Mouse (Mus musculus) intestine, postnatal 0 days (tissue): Measurements from ENCODE around the gene Med18. TPM values are rescaled to one million over a fixed set of nuclear protein-coding genes. Genes with fewer than 3 reads are reported as not detected.
A peak's percentile ranks its signal among the peaks of the same experiment; 100 is the strongest.

Experiments used
- ATAC-seq: fragments of 200-750 bp; cut with Nextera tagmentation; 2 replicates; pipeline ENCODE4 v1.8.0; 2017; ENCODE audit warnings: mild to moderate bottlenecking, moderate TSS enrichment, moderate library complexity
- H3K27ac ChIP-seq: fragments of 300-500 bp; sonication (generic); 2 replicates; pipeline ENCODE4 v1.5.1; 2014; ENCODE audit warnings: mild to moderate bottlenecking, low read depth, low read length, moderate library complexity
- H3K27me3 ChIP-seq: fragments of 300-500 bp; sonication (generic); replicated peaks from 2 replicates; pipeline ENCODE4 v1.6.1; 2014; ENCODE audit warnings: low read length, mixed read lengths; ENCODE audit not compliant: control insufficient read depth, insufficient read depth
- H3K36me3 ChIP-seq: fragments of 300-500 bp; sonication (generic); 2 replicates; pipeline ENCODE4 v1.6.1; 2014; ENCODE audit warnings: mild to moderate bottlenecking, moderate library complexity; ENCODE audit not compliant: control insufficient read depth, insufficient read depth
- H3K4me1 ChIP-seq: fragments of 300-500 bp; sonication (generic); replicated peaks from 2 replicates; pipeline ENCODE4 v1.6.1; 2014; ENCODE audit warnings: antibody characterized with exemption, low read length, mixed read lengths; ENCODE audit not compliant: control insufficient read depth, insufficient read depth
- H3K4me2 ChIP-seq: fragments of 300-500 bp; sonication (generic); replicated peaks from 2 replicates; pipeline ENCODE4 v1.6.1; 2014; ENCODE audit warnings: low read depth, mild to moderate bottlenecking, moderate library complexity
- H3K4me3 ChIP-seq: fragments of 300-500 bp; sonication (generic); 2 replicates; pipeline ENCODE4 v1.5.1; 2014; ENCODE audit warnings: low read depth, low read length
- H3K9ac ChIP-seq: fragments of 300-500 bp; sonication (generic); 2 replicates; pipeline ENCODE4 v1.6.1; 2014; ENCODE audit warnings: mild to moderate bottlenecking, low read depth, low read length
- H3K9me3 ChIP-seq: fragments of 300-500 bp; sonication (generic); 2 replicates; pipeline ENCODE4 v1.6.1; 2016; ENCODE audit warnings: mixed run types; ENCODE audit not compliant: control insufficient read depth
- CTCF ChIP-seq: sonication (generic); IDR thresholded peaks from 2 replicates; pipeline ENCODE4 v1.5.1; 2016; ENCODE audit warnings: low read depth, mild to moderate bottlenecking, control low read depth, antibody characterized with exemption, moderate library complexity
- WGBS: fragments of 180-500 bp; shearing (Covaris S2); extraction: QIAGEN DNeasy Blood & Tissue Kit; methylation state at CpG from one replicate; pipeline ENCODE4 v1.1.7; 2014; 5-methylcytosine and 5-hydroxymethylcytosine counted together
- polyA plus RNA-seq: library from polyadenylated mRNA; unstranded; fragments of >200 nt; fragmentation: Nextera tagmentation; extraction: Ambion mirVana; gene quantifications from 2 replicates; pipeline ENCODE4 v1.2.1, GENCODE M21; 2015

The Med18 gene
- polyA plus RNA-seq, 1 experiment from 2014 or later = 8.8 TPM

DNA sequence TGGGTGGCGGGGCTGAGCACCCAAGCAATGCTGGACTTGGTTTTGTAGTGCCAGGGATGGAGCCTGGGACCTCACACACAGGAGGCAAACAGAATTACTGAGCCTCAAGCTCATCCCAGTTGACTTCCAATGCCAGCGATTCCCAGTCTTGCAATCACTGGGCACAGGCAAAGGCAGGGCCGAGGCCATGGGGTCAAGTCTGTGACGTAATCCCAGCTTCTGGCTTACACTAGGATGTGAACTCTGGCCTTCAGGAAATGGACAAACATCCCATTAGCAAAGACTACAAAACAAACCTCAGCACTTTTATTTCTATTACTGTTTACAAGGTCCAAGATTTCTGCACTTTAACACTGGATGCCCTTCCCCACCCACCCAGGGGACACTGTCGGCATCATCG is 28.0 kb upstream of the Med18 start:
- H3K36me3 ChIP-seq = peaks cover 34% of the 10 kb centered on the region
- no peaks in the 10 kb centered on the region for H3K27me3 ChIP-seq
- no peaks in the 10 kb centered on the region for H3K9me3 ChIP-seq
- no peak overlapping the region for H3K4me3 ChIP-seq
- 63% methylated on average over 6 of the region's 6 CpGs for WGBS
- TF ChIP-seq CTCF = no peak
- H3K4me2 ChIP-seq = no peak overlapping the region
- ATAC-seq = peak; percentile 37
- no peaks in the 10 kb centered on the region; the same call in 1 of the 2 replicates for H3K4me1 ChIP-seq
- H3K27ac ChIP-seq = no peak overlapping the region
- no peak overlapping the region for H3K9ac ChIP-seq

DNA sequence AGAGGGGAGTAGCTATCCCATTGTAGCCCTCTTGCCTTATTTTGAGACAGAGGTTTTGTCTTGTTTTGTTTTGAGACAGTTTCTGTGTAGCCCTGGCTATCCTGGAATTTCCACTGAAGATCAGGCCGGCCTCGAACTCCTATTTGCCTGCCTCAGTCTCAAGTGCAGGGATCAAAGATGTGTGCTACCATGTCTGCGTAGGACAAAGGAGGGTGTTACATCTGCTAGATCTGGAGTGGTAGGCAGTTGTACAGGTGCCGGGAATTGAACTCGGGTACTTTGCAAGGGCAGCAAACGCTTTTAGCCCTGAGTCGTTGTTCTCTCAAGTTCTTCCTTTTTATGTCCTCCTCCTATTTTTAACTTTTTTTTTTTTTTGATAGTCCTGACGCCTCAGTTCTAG is 27.3 kb upstream of the Med18 start:
- 94% methylated on average over 8 of the region's 8 CpGs for WGBS

DNA sequence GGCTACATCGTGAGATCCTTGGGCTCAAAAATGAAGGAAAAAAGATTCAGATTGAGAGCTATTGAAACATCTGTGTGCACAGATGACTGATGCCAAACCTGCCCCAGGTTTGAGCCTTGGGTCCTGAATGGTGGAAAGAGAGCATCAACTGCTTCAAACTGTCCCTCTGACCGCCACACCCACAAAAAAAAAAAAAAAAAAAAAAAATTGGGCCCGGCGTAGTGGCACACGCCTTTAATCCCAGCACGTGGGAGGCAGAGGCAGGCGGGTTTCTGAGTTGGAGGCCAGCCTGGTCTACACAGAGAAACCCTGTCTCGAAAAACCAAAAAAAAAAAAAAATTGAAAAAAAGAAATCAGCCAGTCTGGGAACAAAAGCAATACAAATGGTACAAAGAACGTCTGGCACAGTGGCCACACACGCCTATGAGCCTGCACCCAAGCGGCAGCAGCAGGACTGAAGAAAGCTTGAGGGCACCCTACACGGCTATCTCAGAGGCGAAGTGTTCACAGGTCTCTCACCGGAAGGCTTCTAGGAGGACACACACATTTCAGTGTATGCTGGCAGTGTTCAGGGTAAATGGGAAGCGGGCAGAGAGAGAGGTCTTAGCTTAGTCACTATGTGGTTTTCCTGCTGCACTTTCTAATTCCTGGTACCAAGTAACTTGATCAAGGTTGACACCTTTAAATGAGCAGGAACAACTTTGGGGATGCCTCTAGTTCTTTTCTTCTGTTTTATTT is 26.7 kb upstream of the Med18 start:
- ATAC-seq = no peak

More for the DNA sequence above, 27.3 kb upstream of the Med18 start:
- no peak overlapping the region for H3K9ac ChIP-seq
- H3K27me3 ChIP-seq = no peaks in the 10 kb centered on the region
- TF ChIP-seq CTCF = no peak
- no peaks in the 10 kb centered on the region; the same call in 1 of the 2 replicates for H3K4me1 ChIP-seq
- no peak overlapping the region for H3K27ac ChIP-seq
- no peak for ATAC-seq
- H3K9me3 ChIP-seq = no peaks in the 10 kb centered on the region
- H3K36me3 ChIP-seq = peaks cover 27% of the 10 kb centered on the region
- no peak overlapping the region for H3K4me2 ChIP-seq
- H3K4me3 ChIP-seq = no peak overlapping the region

DNA sequence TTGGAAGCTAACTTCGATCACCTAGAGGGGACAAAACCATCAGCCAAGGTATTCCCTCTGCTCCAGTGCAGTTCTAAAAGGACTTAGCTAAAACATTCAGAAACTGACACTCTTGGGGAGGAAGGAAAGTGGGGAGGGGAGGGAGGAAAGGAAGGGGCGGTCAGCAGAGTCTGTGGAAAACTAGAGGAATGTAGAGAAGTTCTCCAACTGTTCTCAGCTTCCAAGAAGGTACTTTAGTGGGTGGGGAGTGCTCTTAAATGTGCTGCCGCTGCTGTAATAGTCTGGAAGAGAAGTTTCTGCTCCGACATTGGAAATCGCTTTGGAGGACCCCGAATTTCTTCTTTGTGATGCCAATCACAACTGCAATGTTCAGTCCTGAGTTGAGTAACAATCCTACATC is 25.3 kb upstream of the Med18 start:
- Histone ChIP-seq H3K36me3 (peaks cover 13% of the 10 kb centered on the region), H3K9ac (no peak overlapping the region), H3K27me3 (no peaks in the 10 kb centered on the region), H3K27ac (no peak overlapping the region), H3K4me3 (no peak overlapping the region), H3K4me2 (no peak overlapping the region), H3K4me1 (no peaks in the 10 kb centered on the region; the same call in 1 of the 2 replicates), H3K9me3 (no peaks in the 10 kb centered on the region)
- no peak for ATAC-seq
- 79% methylated on average over 6 of the region's 6 CpGs for WGBS
- no peak for TF ChIP-seq CTCF

More for the DNA sequence above, 26.7 kb upstream of the Med18 start:
- Histone ChIP-seq H3K36me3 (peaks cover 21% of the 10 kb centered on the region), H3K9me3 (no peaks in the 10 kb centered on the region), H3K4me1 (no peaks in the 10 kb centered on the region; the same call in 1 of the 2 replicates), H3K27ac (no peak overlapping the region), H3K27me3 (no peaks in the 10 kb centered on the region), H3K4me3 (no peak overlapping the region), H3K9ac (no peak overlapping the region), H3K4me2 (no peak overlapping the region)
- 92% methylated on average over 15 of the region's 15 CpGs for WGBS
- TF ChIP-seq CTCF = no peak

DNA sequence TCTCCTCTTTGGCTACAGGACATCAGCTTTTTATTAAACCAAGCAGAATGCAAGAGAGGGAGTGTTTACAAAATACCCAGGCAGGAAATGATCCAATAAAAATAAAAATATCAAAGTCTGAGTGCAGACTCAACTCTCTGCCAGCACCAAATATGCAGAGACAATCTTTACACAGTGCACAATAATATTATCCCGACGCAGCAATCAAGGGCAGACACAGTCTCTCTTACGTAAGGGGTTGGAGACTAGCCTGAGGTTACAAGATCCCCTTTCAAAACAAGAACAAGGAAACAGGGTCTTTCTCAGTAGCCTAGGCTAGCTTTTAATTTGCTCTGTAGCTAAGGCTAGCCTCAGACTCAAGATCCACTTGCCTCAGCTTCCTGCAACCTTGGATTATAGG is 24.8 kb upstream of the Med18 start:
- WGBS = 36% methylated on average over 3 of the region's 3 CpGs
- peaks cover 1% of the 10 kb centered on the region for H3K4me1 ChIP-seq
- H3K9me3 ChIP-seq = no peaks in the 10 kb centered on the region
- no peak for ATAC-seq
- no peak overlapping the region for H3K27ac ChIP-seq
- no peak overlapping the region for H3K4me2 ChIP-seq
- TF ChIP-seq CTCF = no peak
- no peak overlapping the region for H3K9ac ChIP-seq
- H3K27me3 ChIP-seq = no peaks in the 10 kb centered on the region
- peaks cover 9% of the 10 kb centered on the region for H3K36me3 ChIP-seq
- no peak overlapping the region for H3K4me3 ChIP-seq

DNA sequence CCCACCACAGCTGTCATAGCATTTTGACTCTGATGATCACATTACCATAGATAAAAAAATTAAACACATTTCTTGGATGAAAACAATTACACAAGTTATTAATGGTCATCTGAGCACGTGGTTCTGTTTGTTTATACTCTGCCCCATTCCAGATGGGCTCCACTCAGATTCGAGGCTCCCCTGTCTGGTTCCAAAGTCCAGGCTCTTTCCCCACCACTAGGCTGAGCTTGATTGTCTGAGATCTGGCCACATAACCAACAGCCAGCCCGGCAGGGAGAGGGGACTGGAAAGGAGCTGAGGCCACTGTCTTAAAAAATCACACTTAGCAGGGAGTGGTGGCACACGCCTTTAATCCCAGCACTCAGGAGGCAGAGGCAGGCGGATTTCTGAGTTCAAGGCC is 21.1 kb upstream of the Med18 start:
- ATAC-seq = peak; percentile 60
- 29% methylated on average over 5 of the region's 5 CpGs for WGBS
- Histone ChIP-seq H3K36me3 (no peaks in the 10 kb centered on the region), H3K9ac (no peak overlapping the region), H3K4me2 (no peak overlapping the region), H3K4me1 (peaks cover 6% of the 10 kb centered on the region; the same call in 1 of the 2 replicates), H3K9me3 (no peaks in the 10 kb centered on the region), H3K27ac (no peak overlapping the region), H3K27me3 (no peaks in the 10 kb centered on the region), H3K4me3 (no peak overlapping the region)
- 0 out of 2 replicates have a peak, but pooled peaks have one; percentile 12 for TF ChIP-seq CTCF
